Mouse (Mus musculus): ENCODE data around the gene Stard9. TPM values are rescaled to one million over a fixed set of nuclear protein-coding genes. Genes with fewer than 3 reads are reported as not detected.
"Not testable (repeated sequence)": the region's sequence is repeated elsewhere in the genome, so short reads cannot be mapped to it uniquely, and the experiment has no call there.

Gene Stard9
- polyA plus RNA-seq, 1 experiment from 2014 or later: 6.2 TPM

- H3K4me2 ChIP-seq (ENCODE audit: low read length): no peak overlapping the region
- no peaks in the 10 kb centered on the region for H3K9me3 ChIP-seq (ENCODE audit: control insufficient read depth, low read length)
- H3K27ac ChIP-seq (ENCODE audit: low read depth): no peak overlapping the region
- ATAC-seq (replicated peaks; ENCODE audit: low FRiP score, low TSS enrichment, low read depth): no peak
- no peak overlapping the region for H3K9ac ChIP-seq (ENCODE audit: low read length)
- no peaks in the 10 kb centered on the region for H3K27me3 ChIP-seq (replicated peaks; ENCODE audit: control insufficient read depth, insufficient read depth, low read length)
- H3K4me3 ChIP-seq (ENCODE audit: low read depth, low read length): no peak overlapping the region
- H3K4me1 ChIP-seq (replicated peaks; ENCODE audit: control insufficient read depth, insufficient read depth, low read length): no peaks in the 10 kb centered on the region
- no peaks in the 10 kb centered on the region for H3K36me3 ChIP-seq (ENCODE audit: control insufficient read depth, insufficient read depth, low read length)
- DNase-seq (ENCODE audit: low spot score): no peak
Measured at GRCm38 (mm10) chr2:120659318-120659717, 30.4 kb downstream of the Stard9 start.

GRCm38 (mm10) chr2:120660486-120661078 is 31.7 kb downstream of the Stard9 start:
- H3K9me3 ChIP-seq (ENCODE audit: control insufficient read depth, low read length): no peaks in the 10 kb centered on the region
- DNase-seq (ENCODE audit: low spot score): no peak

GRCm38 (mm10) chr2:120662766-120663165 is 33.8 kb downstream of the Stard9 start:
- no peak overlapping the region for H3K4me3 ChIP-seq (ENCODE audit: low read depth, low read length)
- no peak for DNase-seq (ENCODE audit: low spot score)
- H3K4me2 ChIP-seq (ENCODE audit: low read length): no peak overlapping the region
- no peak for ATAC-seq (replicated peaks; ENCODE audit: low FRiP score, low TSS enrichment, low read depth)
- no peaks in the 10 kb centered on the region for H3K27me3 ChIP-seq (replicated peaks; ENCODE audit: control insufficient read depth, insufficient read depth, low read length)
- H3K27ac ChIP-seq (ENCODE audit: low read depth): no peak overlapping the region
- no peak overlapping the region for H3K9ac ChIP-seq (ENCODE audit: low read length)
- 0 out of 2 replicates have a peak, but pooled peaks cover 8% of the 10 kb centered on the region for H3K36me3 ChIP-seq (ENCODE audit: control insufficient read depth, insufficient read depth, low read length)
- H3K9me3 ChIP-seq (ENCODE audit: control insufficient read depth, low read length): no peaks in the 10 kb centered on the region
- H3K4me1 ChIP-seq (replicated peaks; ENCODE audit: control insufficient read depth, insufficient read depth, low read length): no peaks in the 10 kb centered on the region

More at GRCm38 (mm10) chr2:120660486-120661078, 31.7 kb downstream of the Stard9 start:
- Histone ChIP-seq H3K4me1 (replicated peaks; ENCODE audit: control insufficient read depth, insufficient read depth, low read length) (no peaks in the 10 kb centered on the region), H3K9ac (ENCODE audit: low read length) (no peak overlapping the region), H3K4me3 (ENCODE audit: low read depth, low read length) (no peak overlapping the region), H3K36me3 (ENCODE audit: control insufficient read depth, insufficient read depth, low read length) (no peaks in the 10 kb centered on the region), H3K27ac (ENCODE audit: low read depth) (no peak overlapping the region), H3K27me3 (replicated peaks; ENCODE audit: control insufficient read depth, insufficient read depth, low read length) (no peaks in the 10 kb centered on the region), H3K4me2 (ENCODE audit: low read length) (no peak overlapping the region)
- no peak for ATAC-seq (replicated peaks; ENCODE audit: low FRiP score, low TSS enrichment, low read depth)
- WGBS: 74% methylated on average over 5 of the region's 5 CpGs

GRCm38 (mm10) chr2:120663491-120664154 is 34.7 kb downstream of the Stard9 start:
- Histone ChIP-seq H3K4me2 (ENCODE audit: low read length) (no peak overlapping the region), H3K36me3 (ENCODE audit: control insufficient read depth, insufficient read depth, low read length) (0 out of 2 replicates have a peak, but pooled peaks cover 8% of the 10 kb centered on the region), H3K4me3 (ENCODE audit: low read depth, low read length) (no peak overlapping the region), H3K9ac (ENCODE audit: low read length) (no peak overlapping the region), H3K9me3 (ENCODE audit: control insufficient read depth, low read length) (no peaks in the 10 kb centered on the region), H3K4me1 (replicated peaks; ENCODE audit: control insufficient read depth, insufficient read depth, low read length) (no peaks in the 10 kb centered on the region), H3K27me3 (replicated peaks; ENCODE audit: control insufficient read depth, insufficient read depth, low read length) (no peaks in the 10 kb centered on the region), H3K27ac (ENCODE audit: low read depth) (no peak overlapping the region)
- 72% methylated on average over 3 of the region's 3 CpGs for WGBS
- DNase-seq (ENCODE audit: low spot score) (no peak), ATAC-seq (replicated peaks; ENCODE audit: low FRiP score, low TSS enrichment, low read depth) (no peak)

- WGBS: 86% methylated on average over 2 of the region's 2 CpGs
- H3K9ac ChIP-seq (ENCODE audit: low read length): no peak overlapping the region
- H3K4me2 ChIP-seq (ENCODE audit: low read length): no peak overlapping the region
Measured at GRCm38 (mm10) chr2:120667446-120667845, 38.5 kb downstream of the Stard9 start.

GRCm38 (mm10) chr2:120670253-120670652 is 41.3 kb downstream of the Stard9 start:
- WGBS: 74% methylated on average over 2 of the region's 2 CpGs
- no peaks in the 10 kb centered on the region for H3K9me3 ChIP-seq (ENCODE audit: control insufficient read depth, low read length)
- H3K9ac ChIP-seq (ENCODE audit: low read length): no peak overlapping the region
- no peak overlapping the region for H3K27ac ChIP-seq (ENCODE audit: low read depth)
- no peaks in the 10 kb centered on the region for H3K27me3 ChIP-seq (replicated peaks; ENCODE audit: control insufficient read depth, insufficient read depth, low read length)
- no peak overlapping the region for H3K4me2 ChIP-seq (ENCODE audit: low read length)
- ATAC-seq (replicated peaks; ENCODE audit: low FRiP score, low TSS enrichment, low read depth) (no peak), DNase-seq (ENCODE audit: low spot score) (no peak)
- no peaks in the 10 kb centered on the region for H3K4me1 ChIP-seq (replicated peaks; ENCODE audit: control insufficient read depth, insufficient read depth, low read length)
- no peak overlapping the region for H3K4me3 ChIP-seq (ENCODE audit: low read depth, low read length)
- H3K36me3 ChIP-seq (ENCODE audit: control insufficient read depth, insufficient read depth, low read length): peaks cover 12% of the 10 kb centered on the region; the same call in 1 of the 2 replicates

More at GRCm38 (mm10) chr2:120667446-120667845, 38.5 kb downstream of the Stard9 start:
- peaks cover 12% of the 10 kb centered on the region; the same call in 1 of the 2 replicates for H3K36me3 ChIP-seq (ENCODE audit: control insufficient read depth, insufficient read depth, low read length)
- no peak for ATAC-seq (replicated peaks; ENCODE audit: low FRiP score, low TSS enrichment, low read depth)
- H3K27ac ChIP-seq (ENCODE audit: low read depth): no peak overlapping the region
- no peaks in the 10 kb centered on the region for H3K9me3 ChIP-seq (ENCODE audit: control insufficient read depth, low read length)
- H3K4me3 ChIP-seq (ENCODE audit: low read depth, low read length): no peak overlapping the region
- no peaks in the 10 kb centered on the region for H3K27me3 ChIP-seq (replicated peaks; ENCODE audit: control insufficient read depth, insufficient read depth, low read length)
- DNase-seq (ENCODE audit: low spot score): no peak
- H3K4me1 ChIP-seq (replicated peaks; ENCODE audit: control insufficient read depth, insufficient read depth, low read length): no peaks in the 10 kb centered on the region

- not testable (repeated sequence) for H3K27ac ChIP-seq (ENCODE audit: low read depth); H3K36me3 ChIP-seq (ENCODE audit: control insufficient read depth, insufficient read depth, low read length); H3K27me3 ChIP-seq (replicated peaks; ENCODE audit: control insufficient read depth, insufficient read depth, low read length); H3K4me3 ChIP-seq (ENCODE audit: low read depth, low read length); H3K4me2 ChIP-seq (ENCODE audit: low read length); DNase-seq (ENCODE audit: low spot score); H3K9me3 ChIP-seq (ENCODE audit: control insufficient read depth, low read length); H3K4me1 ChIP-seq (replicated peaks; ENCODE audit: control insufficient read depth, insufficient read depth, low read length); H3K9ac ChIP-seq (ENCODE audit: low read length); ATAC-seq (replicated peaks; ENCODE audit: low FRiP score, low TSS enrichment, low read depth)
- 86% methylated on average over 7 of the region's 7 CpGs for WGBS
Measured at GRCm38 (mm10) chr2:120681151-120681550, 52.2 kb downstream of the Stard9 start.

- Histone ChIP-seq H3K4me2 (ENCODE audit: low read length) (no peak overlapping the region), H3K27ac (ENCODE audit: low read depth) (no peak overlapping the region), H3K9me3 (ENCODE audit: control insufficient read depth, low read length) (no peaks in the 10 kb centered on the region), H3K36me3 (ENCODE audit: control insufficient read depth, insufficient read depth, low read length) (peaks cover 28% of the 10 kb centered on the region), H3K9ac (ENCODE audit: low read length) (no peak overlapping the region), H3K4me1 (replicated peaks; ENCODE audit: control insufficient read depth, insufficient read depth, low read length) (no peaks in the 10 kb centered on the region), H3K4me3 (ENCODE audit: low read depth, low read length) (no peak overlapping the region), H3K27me3 (replicated peaks; ENCODE audit: control insufficient read depth, insufficient read depth, low read length) (no peaks in the 10 kb centered on the region)
- DNase-seq (ENCODE audit: low spot score): no peak
- ATAC-seq (replicated peaks; ENCODE audit: low FRiP score, low TSS enrichment, low read depth): no peak
- WGBS: 81% methylated on average over 5 of the region's 5 CpGs
Measured at GRCm38 (mm10) chr2:120697767-120698166, 68.8 kb downstream of the Stard9 start.

Measured in intestine, embryonic 14.5 days (tissue).